In the genomic region with DNA sequence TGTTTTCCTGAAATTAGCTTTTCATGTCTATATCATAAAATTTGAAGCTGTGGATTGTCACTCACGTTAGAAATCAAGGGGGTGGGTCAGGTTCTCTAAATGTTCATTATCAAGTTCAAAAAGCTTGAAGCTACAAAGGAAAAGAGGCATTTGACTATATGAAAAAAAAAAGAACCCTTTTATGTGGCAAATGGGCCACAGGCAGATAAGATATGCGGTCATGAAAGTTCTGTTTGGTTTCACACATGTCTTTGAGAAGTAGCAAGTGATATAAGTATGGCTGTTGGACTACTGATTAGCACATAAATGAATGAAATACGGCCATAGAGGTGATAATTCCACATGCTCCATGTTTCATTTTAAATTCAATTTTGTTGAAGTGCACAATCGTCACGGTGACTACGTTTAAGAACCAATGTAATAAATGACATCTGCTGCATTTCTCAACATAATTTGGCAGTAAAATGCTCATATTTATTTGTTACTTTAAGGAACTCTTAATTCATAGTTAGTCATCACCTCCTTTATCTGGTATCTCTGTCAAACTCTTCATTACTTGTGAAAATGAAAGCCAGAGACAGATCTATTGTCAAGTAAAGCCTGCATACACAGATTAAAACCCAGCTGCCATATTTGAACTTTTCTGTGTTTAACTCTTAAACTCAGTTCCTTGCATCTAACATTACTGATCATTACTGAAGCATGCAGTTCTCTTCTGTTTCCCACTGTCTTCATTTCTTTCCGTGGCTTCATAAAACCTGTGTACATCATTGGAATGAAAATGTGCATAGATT, we compare ENCODE assay signal across 20 mouse cellular contexts. TPM values are rescaled to one million over a fixed set of nuclear protein-coding genes. Genes with fewer than 3 reads are reported as not detected.
"Had no signal": no experiment of that assay in that cellular context is flagged by ENCODE, and none has a peak within 500 bp of the region (broad histone marks: within the 10 kb centered on the region; RNA-seq: fewer than 3 reads in every experiment).

No protein-coding gene starts in this region.

- H3K36me3 ChIP-seq: limb, embryonic 15.5 days; lung, embryonic 15.5 days; midbrain, embryonic 10.5 days; neural tube, embryonic 12.5 days had no signal

- H3K27ac ChIP-seq: kidney, postnatal 0 days; limb, embryonic 15.5 days; lung, embryonic 15.5 days; midbrain, embryonic 10.5 days; neural tube, embryonic 12.5 days; stomach, postnatal 0 days had no signal

- H3K4me1 ChIP-seq: limb, embryonic 15.5 days; lung, embryonic 15.5 days; midbrain, embryonic 10.5 days; neural tube, embryonic 12.5 days had no signal

- H3K9ac ChIP-seq: limb, embryonic 15.5 days; lung, embryonic 15.5 days; neural tube, embryonic 12.5 days had no signal

- H3K9me3 ChIP-seq: limb, embryonic 15.5 days; lung, embryonic 15.5 days; midbrain, embryonic 10.5 days; neural tube, embryonic 12.5 days had no signal

- H3K4me3 ChIP-seq: limb, embryonic 15.5 days; lung, embryonic 15.5 days; midbrain, embryonic 10.5 days; neural tube, embryonic 12.5 days had no signal

- H3K27me3 ChIP-seq: limb, embryonic 15.5 days; lung, embryonic 15.5 days; neural tube, embryonic 12.5 days had no signal

- H3K4me2 ChIP-seq: limb, embryonic 15.5 days; lung, embryonic 15.5 days; neural tube, embryonic 12.5 days had no signal

- ATAC-seq: intestine, postnatal 0 days had no signal

- DNase-seq: kidney, adult 9 months; kidney, postnatal 36 days; layer of hippocampus, adult 9-11 months; layer of hippocampus, postnatal 36 days; lung, postnatal 14 days; midbrain, embryonic 14.5 days; thymus, postnatal 14 days had no signal

RNA-seq across cellular contexts. Expression of a gene that starts 47.4 kb away (rescaled TPM):
- total RNA-seq: layer of hippocampus, adult 18-20 months; layer of hippocampus, postnatal 36 days; left cerebral cortex, adult 8-10 months; left cerebral cortex, postnatal 25 days; monocyte, adult 5-6 weeks; neutrophil, adult 5-6 weeks had no signal
- polyA plus RNA-seq: intestine, postnatal 0 days; limb, embryonic 11.5 days; limb, embryonic 15.5 days; lung, embryonic 15.5 days; midbrain, embryonic 10.5 days; midbrain, embryonic 14.5 days; neural tube, embryonic 12.5 days; stomach, postnatal 0 days had no signal
